Mouse (Mus musculus) fibroblast of lung, adult 2 months (primary cell): ENCODE data around the gene Adamts13.

Source experiments
- DNase-seq: peaks from one replicate; pipeline ENCODE4 v3.0.0-alpha.2; 2011; ENCODE audit warnings: low read depth

The Adamts13 gene

GRCm38 (mm10) chr2:26973960-26974359 lies 744 bp downstream of the Adamts13 start:
- DNase-seq: no peak

GRCm38 (mm10) chr2:26980361-26980760 lies 7.1 kb downstream of the Adamts13 start:
- no peak for DNase-seq

- no peak for DNase-seq
These were observed 11.0 kb downstream of the Adamts13 start for GRCm38 (mm10) chr2:26984179-26984578.

GRCm38 (mm10) chr2:26984640-26985039 lies 11.4 kb downstream of the Adamts13 start:
- no peak for DNase-seq

- DNase-seq: no peak
These were observed 20.7 kb downstream of the Adamts13 start for GRCm38 (mm10) chr2:26993936-26994335.

- no peak for DNase-seq
These were observed 24.3 kb downstream of the Adamts13 start for GRCm38 (mm10) chr2:26997498-26997897.

- no peak for DNase-seq
These were observed 24.8 kb downstream of the Adamts13 start for GRCm38 (mm10) chr2:26997993-26998392.

GRCm38 (mm10) chr2:27006255-27006654 lies 33.0 kb downstream of the Adamts13 start:
- no peak for DNase-seq

GRCm38 (mm10) chr2:27007701-27008100 lies 34.5 kb downstream of the Adamts13 start:
- no peak for DNase-seq

- peak; percentile 60 for DNase-seq
These were observed 36.6 kb downstream of the Adamts13 start, which contains the start of gene Cacfd1 for GRCm38 (mm10) chr2:27009714-27010244. Gene Cacfd1, plus strand, starts transcription at chr2:27009926.

GRCm38 (mm10) chr2:27017802-27018201 lies 44.6 kb downstream of the Adamts13 start:
- no peak for DNase-seq

- no peak for DNase-seq
These were observed 46.3 kb downstream of the Adamts13 start for GRCm38 (mm10) chr2:27019530-27019929.

- no peak for DNase-seq
These were observed 47.9 kb downstream of the Adamts13 start for GRCm38 (mm10) chr2:27021103-27021502.

GRCm38 (mm10) chr2:27022612-27023011 lies 49.4 kb downstream of the Adamts13 start:
- no peak for DNase-seq

- no peak for DNase-seq
These were observed 50.9 kb downstream of the Adamts13 start for GRCm38 (mm10) chr2:27024136-27024535.

- no peak for DNase-seq
These were observed 52.3 kb downstream of the Adamts13 start for GRCm38 (mm10) chr2:27025545-27025944.

- no peak for DNase-seq
These were observed 53.1 kb downstream of the Adamts13 start for GRCm38 (mm10) chr2:27026332-27026731.

- no peak for DNase-seq
These were observed 53.8 kb downstream of the Adamts13 start for GRCm38 (mm10) chr2:27026857-27027617.

- DNase-seq: peak; percentile 61
These were observed 54.6 kb downstream of the Adamts13 start, which contains the start of gene Slc2a6 for GRCm38 (mm10) chr2:27027618-27028436. Gene Slc2a6, minus strand, starts transcription at chr2:27027998.

GRCm38 (mm10) chr2:27028437-27029015 lies 55.3 kb downstream of the Adamts13 start:
- DNase-seq: no peak

GRCm38 (mm10) chr2:27032361-27032760 lies 59.1 kb downstream of the Adamts13 start:
- DNase-seq: no peak

- no peak for DNase-seq
These were observed 62.8 kb downstream of the Adamts13 start for GRCm38 (mm10) chr2:27036003-27036402.
